Mouse (Mus musculus) megakaryocyte, embryonic 14.5 days (primary cell): ENCODE data around the gene Mydgf.

Source experiments
- FLI1 ChIP-seq: IDR thresholded peaks from 2 replicates; pipeline ENCODE4 v1.6.1; 2012; ENCODE audit warnings: low read length, inconsistent platforms, mixed read lengths
- GATA1 ChIP-seq: IDR thresholded peaks from 3 replicates; pipeline ENCODE4 v1.6.1; 2012; ENCODE audit warnings: mixed read lengths, low read length, inconsistent platforms, borderline replicate concordance

- TF ChIP-seq GATA1 (no peak), FLI1 (no peak)
Measured at GRCm38 (mm10) chr17:56196860-56197259, 13.1 kb upstream of the Mydgf start.
